Mouse (Mus musculus): ENCODE measurements around the gene Snrpa1.

Gene Snrpa1

GRCm38 (mm10) chr7:66079364-66080230 lies 20.8 kb downstream of the Snrpa1 start, which contains the start of gene Selenos:
Gene Selenos (plus strand): TSS chr7:66079649.
- DNase-seq (ENCODE audit: low spot score in 2 of 2) = peak; percentile 91 to 92

- DNase-seq (ENCODE audit: low spot score in 2 of 2) = no peak
Observed at GRCm38 (mm10) chr7:66080231-66080613, 21.4 kb downstream of the Snrpa1 start.

- no peak for DNase-seq (ENCODE audit: low spot score in 2 of 2)
Observed at GRCm38 (mm10) chr7:66083757-66084156, 25.0 kb downstream of the Snrpa1 start.

DNA sequence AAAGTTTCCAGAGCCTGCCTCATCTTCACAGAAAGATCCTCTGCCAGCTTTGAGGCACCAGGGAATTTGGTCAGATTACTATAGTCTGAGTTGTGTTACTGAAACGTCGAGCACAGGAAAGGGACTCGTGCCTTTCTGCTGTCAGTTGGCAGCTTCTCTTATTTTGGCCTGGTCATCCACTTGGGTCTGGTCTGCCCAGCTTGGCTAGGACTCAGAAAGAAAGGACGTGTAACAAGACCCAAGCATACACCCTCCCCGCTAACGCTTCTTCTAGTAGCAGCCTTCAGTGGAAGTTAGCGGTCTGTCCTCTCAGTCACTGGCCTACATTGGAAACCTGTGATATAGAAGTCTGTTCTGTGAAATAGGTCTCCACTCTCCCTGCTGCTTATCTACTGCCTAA lies 25.7 kb downstream of the Snrpa1 start:
- DNase-seq (ENCODE audit: low spot score in 2 of 2) = no peak

- DNase-seq (ENCODE audit: low spot score in 2 of 2) = no peak
Observed at GRCm38 (mm10) chr7:66087652-66088051, 28.8 kb downstream of the Snrpa1 start.

DNA sequence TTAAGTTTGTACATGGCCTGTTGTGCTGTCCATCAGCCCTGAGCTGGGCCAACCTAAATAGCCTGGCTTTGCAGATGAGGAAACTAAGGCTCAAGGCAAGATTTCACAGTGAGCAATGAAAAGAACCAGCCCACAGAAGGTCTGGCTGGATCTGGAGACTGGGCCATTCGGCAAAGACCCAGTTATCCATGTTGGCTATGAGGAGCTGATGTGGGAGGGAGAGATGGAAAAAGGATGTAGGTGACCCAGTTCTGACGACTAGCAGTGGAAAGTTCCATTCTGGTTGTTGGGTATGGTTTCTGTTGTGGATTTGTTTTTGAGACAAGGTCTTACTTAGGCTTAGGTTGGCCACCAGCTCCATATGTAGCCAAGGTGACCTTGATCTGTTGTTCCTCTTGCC lies 29.3 kb downstream of the Snrpa1 start:
- no peak for DNase-seq (ENCODE audit: low spot score in 2 of 2)

GRCm38 (mm10) chr7:66090676-66091190 lies 31.9 kb downstream of the Snrpa1 start:
- no peak for DNase-seq (ENCODE audit: low spot score in 2 of 2)

GRCm38 (mm10) chr7:66091553-66091952 lies 32.8 kb downstream of the Snrpa1 start:
- no peak for DNase-seq (ENCODE audit: low spot score in 2 of 2)

DNA sequence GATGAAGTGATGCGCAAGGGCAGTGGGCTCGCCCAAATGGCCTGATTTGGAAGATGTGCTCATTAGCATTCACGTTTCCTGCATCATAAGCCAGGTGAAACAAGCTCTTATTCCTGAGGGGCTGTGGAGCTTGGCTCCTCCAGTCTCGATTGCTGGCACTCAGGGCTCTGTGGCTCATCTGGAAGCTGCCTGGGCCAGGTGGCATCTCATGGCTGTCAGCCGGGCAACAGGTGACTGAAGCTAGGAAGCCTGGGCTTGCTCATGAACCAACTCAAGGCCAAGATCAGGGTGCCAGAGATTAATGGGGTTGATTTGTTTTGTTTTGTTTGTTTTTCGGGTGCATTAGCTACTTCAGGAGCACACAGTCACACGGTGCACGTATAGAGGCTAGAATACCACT lies 33.9 kb downstream of the Snrpa1 start:
- no peak for DNase-seq (ENCODE audit: low spot score in 2 of 2)

- no peak for DNase-seq (ENCODE audit: low spot score in 2 of 2)
Observed at GRCm38 (mm10) chr7:66094141-66094540, 35.3 kb downstream of the Snrpa1 start.

DNA sequence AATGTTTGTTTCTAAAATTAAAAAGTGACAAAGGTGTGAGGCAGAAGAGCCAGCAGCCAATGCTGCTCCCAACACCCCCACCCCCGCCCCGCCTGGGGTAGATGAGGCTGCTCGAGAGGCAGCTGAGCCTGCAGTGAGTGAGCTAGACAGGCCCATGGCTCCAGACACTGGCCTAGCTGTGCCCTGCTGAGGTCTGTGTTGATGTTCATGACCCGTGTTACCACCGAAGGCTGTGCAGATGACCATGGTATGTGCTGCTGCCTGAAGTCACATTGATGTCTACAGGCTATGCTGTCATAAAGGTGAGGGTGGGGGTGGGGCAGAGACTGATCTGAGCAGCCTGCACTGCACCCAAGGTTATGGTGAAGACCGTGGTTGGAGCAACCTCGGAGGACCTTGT lies 40.0 kb downstream of the Snrpa1 start:
- DNase-seq (ENCODE audit: low spot score in 2 of 2) = no peak

DNA sequence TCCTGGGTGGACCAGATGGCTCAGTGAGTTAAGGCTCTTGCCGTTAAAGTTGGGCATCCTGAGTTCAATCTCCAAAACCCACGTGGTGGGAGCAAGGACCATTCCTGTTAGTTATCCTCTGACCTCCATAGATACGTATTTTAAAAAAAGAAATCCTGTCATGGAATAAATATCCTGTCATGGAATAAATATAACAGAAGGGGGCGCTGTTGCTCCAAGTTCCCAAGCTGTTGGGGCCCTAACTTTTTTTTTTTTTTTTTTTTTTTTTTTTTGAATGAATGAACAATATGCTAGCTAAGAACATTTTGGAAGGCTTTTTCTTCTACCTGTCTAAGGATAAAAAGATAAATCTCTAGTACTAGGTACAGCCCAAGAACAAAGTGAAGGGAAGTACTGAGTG lies 43.1 kb downstream of the Snrpa1 start:
- DNase-seq (ENCODE audit: low spot score in 2 of 2) = no peak

DNA sequence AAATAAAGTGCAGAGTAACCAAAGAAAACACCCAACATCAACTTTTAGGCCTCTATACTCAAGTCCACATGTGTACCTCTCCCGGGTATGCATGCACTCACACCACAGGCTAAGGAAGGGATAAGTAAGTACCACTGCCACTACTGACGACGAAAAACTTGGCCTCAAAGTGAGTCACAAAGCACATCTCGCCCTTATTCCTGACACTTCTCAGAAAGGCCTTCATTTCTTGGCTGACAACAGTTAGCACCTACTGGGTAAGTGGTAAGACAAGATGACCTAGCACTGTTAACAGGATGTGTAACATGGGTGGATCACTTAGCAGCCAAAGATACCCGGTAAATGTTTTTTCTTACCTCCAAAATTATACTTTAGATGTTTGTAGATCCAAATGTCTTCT lies 45.7 kb downstream of the Snrpa1 start:
- no peak for DNase-seq (ENCODE audit: low spot score in 2 of 2)

DNA sequence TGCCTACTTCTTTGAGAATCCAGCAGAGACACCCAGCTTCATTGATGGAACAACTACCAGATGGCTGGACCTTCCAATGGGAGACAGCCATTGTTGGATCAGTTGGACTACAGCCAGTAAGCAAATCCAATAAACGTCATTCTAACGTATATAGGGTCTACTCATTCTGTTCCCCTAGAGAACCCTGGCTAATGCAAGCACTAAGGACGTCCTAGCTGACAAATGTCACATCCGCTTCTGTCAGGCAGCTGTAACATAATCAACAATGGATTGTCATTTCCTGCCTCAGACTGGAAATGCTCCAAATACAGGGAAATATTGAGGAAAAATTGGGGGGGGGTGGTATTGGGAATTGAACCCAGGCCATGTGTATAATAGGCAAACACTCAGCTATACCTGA lies 47.0 kb downstream of the Snrpa1 start:
- no peak for DNase-seq (ENCODE audit: low spot score in 2 of 2)

DNA sequence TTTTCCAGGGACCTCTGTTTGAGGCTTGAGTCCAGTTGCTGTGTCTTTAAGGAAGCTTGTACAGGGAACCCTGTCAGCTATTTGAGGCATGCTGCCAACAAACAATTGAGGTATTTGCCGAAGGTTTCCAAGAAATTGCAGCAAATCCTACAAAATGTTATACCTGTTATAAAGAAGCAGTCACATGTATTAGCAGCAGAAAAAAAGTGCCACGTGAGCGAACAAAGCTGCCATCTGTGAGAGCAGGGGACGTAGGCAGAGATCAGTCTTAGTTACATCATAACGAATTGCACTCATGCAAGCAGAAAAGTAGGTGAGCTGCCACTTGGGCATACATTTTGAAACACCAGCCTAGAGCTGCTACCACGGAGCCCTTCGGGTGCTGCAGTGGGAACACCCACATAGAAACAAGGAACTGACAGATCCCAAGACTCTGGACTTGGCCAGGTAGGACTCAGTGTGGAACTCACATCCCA lies 47.8 kb downstream of the Snrpa1 start:
- no peak for DNase-seq (ENCODE audit: low spot score in 2 of 2)

- no peak for DNase-seq (ENCODE audit: low spot score in 2 of 2)
Observed at GRCm38 (mm10) chr7:66107206-66107605, 48.4 kb downstream of the Snrpa1 start.

DNA sequence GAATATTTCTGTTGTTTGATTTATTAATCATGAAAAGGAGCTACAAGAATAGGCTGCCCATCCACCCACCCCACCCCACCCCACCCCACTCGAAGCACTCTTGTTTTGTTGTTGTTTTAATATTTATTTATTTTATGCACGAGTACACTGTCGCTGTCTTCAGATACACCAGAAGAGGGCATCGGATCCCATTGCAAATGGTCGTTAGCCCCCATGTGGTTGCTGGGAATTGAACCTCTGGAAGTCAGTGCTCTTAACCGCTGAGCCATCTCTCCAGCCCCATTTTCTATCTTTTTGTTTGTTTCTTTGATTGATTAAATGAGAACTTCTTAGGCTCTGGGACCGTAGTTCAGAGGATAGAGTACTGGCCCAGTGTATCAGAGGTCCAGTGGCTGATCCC lies 49.1 kb downstream of the Snrpa1 start:
- DNase-seq (ENCODE audit: low spot score in 2 of 2) = no peak

GRCm38 (mm10) chr7:66108961-66109854 lies 50.4 kb downstream of the Snrpa1 start, which contains the start of gene Chsy1:
Gene Chsy1 (plus strand): TSS chr7:66109515.
- peak; percentile 73 to 83 for DNase-seq (ENCODE audit: low spot score in 2 of 2)

- DNase-seq (ENCODE audit: low spot score in 2 of 2) = peak; percentile 29 to 41
Observed at GRCm38 (mm10) chr7:66109855-66110635, 51.2 kb downstream of the Snrpa1 start.

- no peak for DNase-seq (ENCODE audit: low spot score in 2 of 2)
Observed at GRCm38 (mm10) chr7:66110636-66111112, 51.9 kb downstream of the Snrpa1 start.

GRCm38 (mm10) chr7:66111211-66111610 lies 52.4 kb downstream of the Snrpa1 start:
- DNase-seq (ENCODE audit: low spot score in 2 of 2) = no peak

Data from spleen, postnatal 14 days (tissue).